Mouse (Mus musculus): ENCODE results near the gene Tnip1. TPM values are rescaled to one million over a fixed set of nuclear protein-coding genes. Genes with fewer than 3 reads are reported as not detected.

The Tnip1 gene
- polyA plus RNA-seq, 1 experiment from 2014 or later: 18.6 TPM

DNA sequence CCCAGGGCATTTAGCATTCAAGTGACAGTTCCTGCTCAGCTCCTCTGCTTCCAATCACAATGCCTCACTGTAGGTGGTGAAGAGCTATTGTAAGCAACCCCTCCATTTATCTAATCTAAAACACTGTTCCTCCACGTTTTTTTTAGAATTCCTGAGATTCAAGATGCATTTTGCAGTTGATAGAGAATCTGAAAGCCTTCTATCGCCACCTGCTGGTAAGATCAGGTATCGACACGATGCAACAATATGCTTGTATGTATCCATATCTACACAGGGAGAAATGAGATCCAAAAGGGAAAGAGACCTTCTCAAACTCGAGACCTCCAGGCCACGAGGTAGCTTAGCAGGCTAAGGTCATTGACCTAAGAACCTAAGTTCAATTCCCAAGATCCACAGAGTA is 21.4 kb upstream of the Tnip1 start:
- Histone ChIP-seq H3K27ac (replicated peaks) (no peak overlapping the region), H3K4me2 (no peak overlapping the region), H3K4me3 (no peak overlapping the region), H3K27me3 (no peaks in the 10 kb centered on the region), H3K9me3 (no peaks in the 10 kb centered on the region), H3K36me3 (peaks cover 15% of the 10 kb centered on the region), H3K9ac (no peak overlapping the region), H3K4me1 (replicated peaks) (no peaks in the 10 kb centered on the region)
- WGBS: under 1% methylated on average over 6 of the region's 6 CpGs
- no peak for ATAC-seq (ENCODE audit: low FRiP score, low read depth)

DNA sequence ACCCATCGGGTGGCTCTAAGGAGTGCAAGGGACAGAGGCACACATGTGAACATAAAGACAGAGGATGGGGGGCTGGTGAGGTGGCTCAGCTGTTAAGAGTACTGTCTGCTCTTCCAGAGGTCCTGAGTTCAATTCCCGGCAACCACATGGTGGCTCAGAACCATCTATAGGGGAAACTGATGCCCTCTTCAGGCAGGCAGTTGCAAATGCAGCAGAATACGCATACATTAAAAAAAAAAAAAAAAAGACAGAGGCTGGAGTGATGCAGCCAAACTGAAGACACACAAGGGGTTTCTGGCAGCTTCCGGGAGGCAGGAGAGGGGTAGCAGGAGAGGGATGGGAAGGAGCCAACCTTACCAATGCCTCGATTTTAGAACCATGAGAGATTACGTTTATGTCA is 19.8 kb upstream of the Tnip1 start:
- WGBS: 85% methylated on average over 6 of the region's 6 CpGs
- Histone ChIP-seq H3K9ac (no peak overlapping the region), H3K36me3 (peaks cover 15% of the 10 kb centered on the region), H3K27ac (replicated peaks) (no peak overlapping the region), H3K27me3 (no peaks in the 10 kb centered on the region), H3K4me2 (no peak overlapping the region), H3K4me3 (no peak overlapping the region), H3K4me1 (replicated peaks) (no peaks in the 10 kb centered on the region), H3K9me3 (no peaks in the 10 kb centered on the region)
- ATAC-seq (ENCODE audit: low FRiP score, low read depth): no peak

- H3K9me3 ChIP-seq: no peaks in the 10 kb centered on the region
- H3K27me3 ChIP-seq: no peaks in the 10 kb centered on the region
- no peak overlapping the region for H3K4me3 ChIP-seq
- no peaks in the 10 kb centered on the region for H3K4me1 ChIP-seq (replicated peaks)
- no peak for ATAC-seq (ENCODE audit: low FRiP score, low read depth)
- 92% methylated on average over 4 of the region's 4 CpGs for WGBS
- H3K27ac ChIP-seq (replicated peaks): no peak overlapping the region
- H3K36me3 ChIP-seq: peaks cover 15% of the 10 kb centered on the region
- H3K9ac ChIP-seq: no peak overlapping the region
- no peak overlapping the region for H3K4me2 ChIP-seq
Observed at GRCm38 (mm10) chr11:54981630-54982029, 18.9 kb upstream of the Tnip1 start.

- no peak for ATAC-seq (ENCODE audit: low FRiP score, low read depth)
Observed at GRCm38 (mm10) chr11:54977385-54977937, 14.7 kb upstream of the Tnip1 start.

DNA sequence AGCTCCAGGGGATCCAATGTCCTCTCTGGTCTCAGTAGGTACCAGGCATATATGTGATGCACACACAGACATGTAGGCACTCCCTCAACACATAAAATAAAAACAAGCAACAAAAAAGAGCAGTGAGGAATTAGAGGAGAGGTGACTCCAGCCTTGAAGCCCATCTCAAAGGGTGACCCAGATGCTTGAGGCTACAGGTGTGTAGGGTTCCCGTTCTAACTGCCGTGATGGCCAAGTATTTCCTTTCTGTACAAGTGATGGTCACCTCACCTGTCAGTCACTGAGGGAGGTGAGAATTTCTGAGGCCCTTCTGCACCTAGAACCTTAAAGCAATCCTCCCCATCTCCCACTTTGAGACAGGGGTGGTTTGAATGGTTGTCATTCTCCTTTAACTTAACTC is 13.6 kb upstream of the Tnip1 start:
- peaks cover 2% of the 10 kb centered on the region for H3K36me3 ChIP-seq
- no peaks in the 10 kb centered on the region for H3K9me3 ChIP-seq
- 93% methylated on average over 2 of the region's 2 CpGs for WGBS
- H3K4me2 ChIP-seq: no peak overlapping the region
- no peak overlapping the region for H3K9ac ChIP-seq
- H3K27me3 ChIP-seq: no peaks in the 10 kb centered on the region
- no peak overlapping the region for H3K4me3 ChIP-seq
- peaks cover 6% of the 10 kb centered on the region for H3K4me1 ChIP-seq (replicated peaks)
- no peak for ATAC-seq (ENCODE audit: low FRiP score, low read depth)
- no peak overlapping the region for H3K27ac ChIP-seq (replicated peaks)

More at GRCm38 (mm10) chr11:54977385-54977937, 14.7 kb upstream of the Tnip1 start:
- WGBS: 63% methylated on average over 6 of the region's 6 CpGs
- Histone ChIP-seq H3K27ac (replicated peaks) (no peak overlapping the region), H3K4me1 (replicated peaks) (peaks cover 6% of the 10 kb centered on the region), H3K9ac (no peak overlapping the region), H3K4me3 (no peak overlapping the region), H3K9me3 (no peaks in the 10 kb centered on the region), H3K4me2 (no peak overlapping the region), H3K36me3 (peaks cover 11% of the 10 kb centered on the region), H3K27me3 (no peaks in the 10 kb centered on the region)

DNA sequence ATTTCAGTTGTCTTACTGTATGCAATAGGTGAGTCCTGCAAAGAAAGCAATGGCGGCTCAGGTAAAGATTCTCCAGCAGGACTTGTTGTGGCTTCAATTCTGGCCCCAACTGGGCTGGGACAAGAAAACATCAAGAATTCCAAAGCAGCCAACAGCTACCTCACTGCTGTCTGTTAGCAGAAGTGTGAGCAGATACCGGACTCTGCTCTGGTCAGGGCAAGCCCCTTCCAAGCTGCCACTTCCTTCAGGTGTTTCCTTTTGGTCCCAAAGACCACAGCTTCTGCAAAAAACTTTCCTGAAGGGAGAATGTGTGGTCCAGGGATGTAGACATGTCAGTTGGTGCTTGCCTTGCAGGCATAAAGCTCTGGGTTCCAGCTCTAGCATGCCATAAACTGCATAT is 13.0 kb upstream of the Tnip1 start:
- H3K9me3 ChIP-seq: no peaks in the 10 kb centered on the region
- ATAC-seq (ENCODE audit: low FRiP score, low read depth): no peak
- no peak overlapping the region for H3K4me3 ChIP-seq
- no peaks in the 10 kb centered on the region for H3K27me3 ChIP-seq
- H3K27ac ChIP-seq (replicated peaks): no peak overlapping the region
- WGBS: 97% methylated on average over 2 of the region's 2 CpGs
- H3K4me2 ChIP-seq: no peak overlapping the region
- H3K9ac ChIP-seq: no peak overlapping the region
- no peaks in the 10 kb centered on the region for H3K36me3 ChIP-seq
- H3K4me1 ChIP-seq (replicated peaks): peaks cover 6% of the 10 kb centered on the region

- H3K4me2 ChIP-seq: no peak overlapping the region
- no peak for ATAC-seq (ENCODE audit: low FRiP score, low read depth)
- H3K27me3 ChIP-seq: no peaks in the 10 kb centered on the region
- H3K27ac ChIP-seq (replicated peaks): no peak overlapping the region
- no peak overlapping the region for H3K9ac ChIP-seq
- no peaks in the 10 kb centered on the region for H3K36me3 ChIP-seq
- H3K4me1 ChIP-seq (replicated peaks): peaks cover 6% of the 10 kb centered on the region
- H3K4me3 ChIP-seq: no peak overlapping the region
- 89% methylated on average over 5 of the region's 5 CpGs for WGBS
- no peaks in the 10 kb centered on the region for H3K9me3 ChIP-seq
Observed at GRCm38 (mm10) chr11:54975340-54975739, 12.6 kb upstream of the Tnip1 start.

- Histone ChIP-seq H3K9me3 (no peaks in the 10 kb centered on the region), H3K9ac (no peak overlapping the region), H3K27me3 (no peaks in the 10 kb centered on the region), H3K4me2 (no peak overlapping the region), H3K36me3 (no peaks in the 10 kb centered on the region), H3K4me1 (replicated peaks) (peaks cover 6% of the 10 kb centered on the region), H3K4me3 (no peak overlapping the region), H3K27ac (replicated peaks) (no peak overlapping the region)
- 96% methylated on average over 4 of the region's 4 CpGs for WGBS
- ATAC-seq (ENCODE audit: low FRiP score, low read depth): no peak
Observed at GRCm38 (mm10) chr11:54974639-54975038, 11.9 kb upstream of the Tnip1 start.

DNA sequence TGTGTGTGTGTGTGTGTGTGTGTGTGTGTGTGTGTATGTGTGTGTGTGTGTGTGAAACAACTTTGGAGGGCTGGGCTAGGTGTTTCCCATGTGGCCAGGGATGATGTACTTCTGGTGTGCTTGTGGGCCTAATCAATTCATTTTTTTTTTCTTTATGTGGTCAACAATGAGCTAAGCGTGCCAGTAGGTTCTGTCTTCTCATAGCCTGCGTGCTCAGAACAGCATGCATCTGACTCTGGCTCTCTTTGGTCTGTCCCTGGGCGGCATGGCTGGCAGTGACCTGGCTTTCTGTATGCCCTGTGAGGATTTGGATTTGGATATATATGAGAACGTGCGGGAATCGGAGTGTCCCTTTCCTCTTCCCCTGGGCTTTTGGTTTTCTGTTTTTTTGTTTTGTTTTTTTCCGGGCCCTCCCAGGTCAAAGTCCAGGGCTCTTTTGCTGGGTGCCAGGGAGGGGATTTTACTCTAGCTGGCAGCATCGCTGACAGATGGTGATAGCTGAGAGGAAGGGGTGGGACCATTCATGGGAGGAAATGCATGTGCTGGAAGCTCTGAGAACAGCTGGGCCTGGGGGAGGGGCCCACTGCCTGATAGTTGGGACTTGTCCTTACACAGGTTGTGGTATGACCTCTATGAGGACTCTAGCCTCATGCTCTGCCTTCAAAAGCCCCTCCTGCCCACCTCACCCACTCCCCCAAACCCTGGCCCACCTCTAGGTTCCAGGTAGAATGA is 10.9 kb upstream of the Tnip1 start:
- 52% methylated on average over 8 of the region's 8 CpGs for WGBS
- Histone ChIP-seq H3K27ac (replicated peaks) (no peak overlapping the region), H3K4me1 (replicated peaks) (peaks cover 6% of the 10 kb centered on the region), H3K36me3 (no peaks in the 10 kb centered on the region), H3K4me3 (no peak overlapping the region), H3K27me3 (no peaks in the 10 kb centered on the region), H3K9ac (no peak overlapping the region), H3K4me2 (no peak overlapping the region), H3K9me3 (no peaks in the 10 kb centered on the region)
- ATAC-seq (ENCODE audit: low FRiP score, low read depth): 0 out of 2 replicates have a peak, but pooled peaks have one; percentile 48

- no peak overlapping the region for H3K4me3 ChIP-seq
- H3K27ac ChIP-seq (replicated peaks): no peak overlapping the region
- H3K4me2 ChIP-seq: no peak overlapping the region
- WGBS: 57% methylated on average over 6 of the region's 6 CpGs
- H3K9me3 ChIP-seq: no peaks in the 10 kb centered on the region
- H3K9ac ChIP-seq: no peak overlapping the region
- no peaks in the 10 kb centered on the region for H3K36me3 ChIP-seq
- ATAC-seq (ENCODE audit: low FRiP score, low read depth): no peak
- H3K27me3 ChIP-seq: no peaks in the 10 kb centered on the region
- peaks cover 6% of the 10 kb centered on the region for H3K4me1 ChIP-seq (replicated peaks)
Observed at GRCm38 (mm10) chr11:54972789-54973188, 10.1 kb upstream of the Tnip1 start.

GRCm38 (mm10) chr11:54972049-54972723 is 9.5 kb upstream of the Tnip1 start:
- Histone ChIP-seq H3K27ac (replicated peaks) (no peak overlapping the region), H3K9ac (no peak overlapping the region), H3K27me3 (no peaks in the 10 kb centered on the region), H3K36me3 (no peaks in the 10 kb centered on the region), H3K4me1 (replicated peaks) (peaks cover 6% of the 10 kb centered on the region), H3K4me3 (no peak overlapping the region), H3K9me3 (no peaks in the 10 kb centered on the region), H3K4me2 (no peak overlapping the region)
- 69% methylated on average over 4 of the region's 4 CpGs for WGBS
- no peak for ATAC-seq (ENCODE audit: low FRiP score, low read depth)

DNA sequence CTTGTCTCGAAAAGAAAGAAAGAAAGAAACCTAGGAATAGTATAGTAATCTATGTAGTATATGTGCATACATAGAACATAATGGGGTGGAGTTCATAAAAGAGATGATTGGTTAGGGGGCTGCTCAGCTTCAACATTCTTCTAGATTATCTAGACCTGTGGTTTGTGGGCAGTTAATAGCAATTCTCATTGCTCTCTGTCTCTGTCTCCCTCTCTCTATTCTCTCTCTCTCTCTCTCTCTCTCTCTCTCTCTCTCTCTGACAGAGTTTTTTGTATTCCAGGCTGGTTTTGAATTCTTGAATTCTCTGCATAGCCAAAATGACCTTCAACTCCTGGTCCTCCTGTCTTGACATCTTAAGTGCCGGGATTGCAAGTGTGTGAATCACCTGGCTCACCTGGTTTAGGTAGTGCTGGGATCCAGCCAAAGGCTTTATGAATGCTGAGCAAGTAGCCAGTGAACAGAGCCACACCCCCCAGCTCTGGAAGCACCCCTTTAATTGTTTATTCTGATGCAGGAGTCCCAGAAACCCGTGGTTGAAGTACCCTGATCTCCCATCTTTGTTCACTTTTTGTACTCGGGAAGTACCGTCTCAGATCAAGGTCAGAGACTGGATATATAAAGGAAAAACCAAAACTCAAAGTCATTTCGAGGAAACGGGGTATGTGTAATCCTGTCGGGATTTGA is 8.8 kb upstream of the Tnip1 start:
- 76% methylated on average over 8 of the region's 8 CpGs for WGBS
- no peaks in the 10 kb centered on the region for H3K27me3 ChIP-seq
- H3K27ac ChIP-seq (replicated peaks): no peak overlapping the region
- peaks cover 6% of the 10 kb centered on the region for H3K4me1 ChIP-seq (replicated peaks)
- H3K9me3 ChIP-seq: no peaks in the 10 kb centered on the region
- ATAC-seq (ENCODE audit: low FRiP score, low read depth): no peak
- no peak overlapping the region for H3K9ac ChIP-seq
- no peak overlapping the region for H3K4me3 ChIP-seq
- no peaks in the 10 kb centered on the region for H3K36me3 ChIP-seq
- H3K4me2 ChIP-seq: no peak overlapping the region
